Mouse (Mus musculus): ENCODE data around the gene Strip2.

- TF ChIP-seq CTCF (IDR thresholded peaks at IDR 0.05; ENCODE audit: low read depth) (no peak), EP300 (IDR thresholded peaks at IDR 0.05; ENCODE audit: low read depth) (no peak)
Observed at GRCm38 (mm10) chr6:29903343-29903914, 13.4 kb upstream of the Strip2 start.
